15 mouse cellular contexts compared by ENCODE assay signal in genomic region chr4:70012220-70012580, GRCm38 (mm10).
A peak's percentile ranks its signal among the peaks of the same experiment; 100 is the strongest.
DNase-seq lines count a peak whose midpoint lies in the region; ATAC-seq and TF ChIP-seq lines count a peak whose summit lies in the region.
"Had no signal": no experiment of that assay in that cellular context is flagged by ENCODE, and none has a peak within 500 bp of the region (broad histone marks: within the 10 kb centered on the region; RNA-seq: fewer than 3 reads in every experiment).

No protein-coding gene starts in this region.

- no peak for TF ChIP-seq CTCF in forebrain, postnatal 0 days (IDR thresholded peaks at IDR 0.05; ENCODE audit: low read depth)
- no peak for TF ChIP-seq CTCF in midbrain, postnatal 0 days (IDR thresholded peaks at IDR 0.05)

- H3K4me1 ChIP-seq in neural tube, embryonic 11.5 days (ENCODE audit: control insufficient read depth, insufficient read depth, low read length), result no peaks in the 10 kb centered on the region
- H3K4me1 ChIP-seq in forebrain, postnatal 0 days (ENCODE audit: insufficient read depth), result no peaks in the 10 kb centered on the region
- 0 out of 2 replicates have a peak, but pooled peaks cover 2% of the 10 kb centered on the region for H3K4me1 ChIP-seq in hindbrain, embryonic 15.5 days (replicated peaks)
- H3K4me1 ChIP-seq in midbrain, postnatal 0 days (ENCODE audit: insufficient read depth, low read length), result no peaks in the 10 kb centered on the region

- H3K4me2 ChIP-seq in neural tube, embryonic 11.5 days (ENCODE audit: low read depth), result no peak overlapping the region
- no peak overlapping the region for H3K4me2 ChIP-seq in forebrain, postnatal 0 days (ENCODE audit: low read depth)
- no peak overlapping the region for H3K4me2 ChIP-seq in hindbrain, embryonic 15.5 days
- H3K4me2 ChIP-seq in midbrain, postnatal 0 days (ENCODE audit: low read depth, low read length, poor library complexity, severe bottlenecking), result no peak overlapping the region

- peak; percentile 39; the same call in 1 of the 2 replicates for ATAC-seq in neural tube, embryonic 11.5 days (ENCODE audit: insufficient read depth, low FRiP score, low TSS enrichment)
- peak; percentile 66 for ATAC-seq in forebrain, postnatal 0 days
- peak; percentile 45; the same call in 1 of the 2 replicates for ATAC-seq in hindbrain, embryonic 15.5 days (ENCODE audit: low FRiP score, low read depth)
- no peak for ATAC-seq in midbrain, postnatal 0 days (ENCODE audit: low FRiP score)
- ATAC-seq: CD4-positive, CD25-positive, alpha-beta regulatory T cell, adult 4 months had no signal

- no peaks in the 10 kb centered on the region for H3K27me3 ChIP-seq in neural tube, embryonic 11.5 days (ENCODE audit: control insufficient read depth, insufficient read depth, low read length)
- H3K27me3 ChIP-seq in forebrain, postnatal 0 days (ENCODE audit: insufficient read depth, low read length), result no peaks in the 10 kb centered on the region
- H3K27me3 ChIP-seq in hindbrain, embryonic 15.5 days, result no peaks in the 10 kb centered on the region
- H3K27me3 ChIP-seq in midbrain, postnatal 0 days (ENCODE audit: insufficient read depth, low read length), result no peaks in the 10 kb centered on the region

- DNase-seq in neural tube, embryonic 11.5 days (ENCODE audit: low spot score), result no peak
- DNase-seq in neural tube, embryonic 10.5 days (ENCODE audit: extremely low spot score, low spot score), result no peak
- peak; percentile 18 for DNase-seq in forebrain, postnatal 0 days
- DNase-seq in midbrain, postnatal 0 days (ENCODE audit: low spot score), result peak; percentile 16
- DNase-seq in layer of hippocampus, adult 9-10 months (ENCODE audit: low spot score), result no peak
- no peak for DNase-seq in Muller cell, postnatal 12 days (ENCODE audit: inconsistent ontology term)
- DNase-seq: adrenal gland, postnatal 10 days; cerebellum, adult 9-11 months; heart, adult 2 months; lung, postnatal 10 days; thymus, adult 2 months had no signal

- 64% methylated on average over 6 of the region's 6 CpGs for WGBS in neural tube, embryonic 11.5 days
- WGBS in forebrain, postnatal 0 days, result 43% methylated on average over 6 of the region's 6 CpGs
- 41% methylated on average over 6 of the region's 6 CpGs for WGBS in hindbrain, embryonic 15.5 days
- 31% methylated on average over 6 of the region's 6 CpGs for WGBS in midbrain, postnatal 0 days

- no peak overlapping the region for H3K27ac ChIP-seq in neural tube, embryonic 11.5 days (ENCODE audit: low read depth, low read length)
- H3K27ac ChIP-seq in forebrain, postnatal 0 days (ENCODE audit: low read depth, low read length), result no peak overlapping the region
- no peak overlapping the region; the same call in 1 of the 2 replicates for H3K27ac ChIP-seq in hindbrain, embryonic 15.5 days (replicated peaks)
- no peak overlapping the region for H3K27ac ChIP-seq in midbrain, postnatal 0 days (ENCODE audit: low read depth, low read length)
- H3K27ac ChIP-seq: heart, adult 2 months; liver, embryonic 14.5 days had no signal

- H3K4me3 ChIP-seq in neural tube, embryonic 11.5 days (ENCODE audit: low read depth, low read length), result no peak overlapping the region
- no peak overlapping the region for H3K4me3 ChIP-seq in forebrain, postnatal 0 days (ENCODE audit: low read depth, low read length)
- H3K4me3 ChIP-seq in hindbrain, embryonic 15.5 days, result no peak overlapping the region
- H3K4me3 ChIP-seq in midbrain, postnatal 0 days (ENCODE audit: low read depth, low read length), result no peak overlapping the region
- H3K4me3 ChIP-seq: erythroblast, embryonic 14.5 days; heart, adult 2 months had no signal

- no peak overlapping the region for H3K9ac ChIP-seq in neural tube, embryonic 11.5 days (ENCODE audit: low read length)
- H3K9ac ChIP-seq in forebrain, postnatal 0 days, result no peak overlapping the region
- H3K9ac ChIP-seq in hindbrain, embryonic 15.5 days, result no peak overlapping the region
- no peak overlapping the region for H3K9ac ChIP-seq in midbrain, postnatal 0 days (replicated peaks; ENCODE audit: low read length, poor library complexity, severe bottlenecking)
- H3K9ac ChIP-seq: liver, embryonic 14.5 days had no signal

- H3K36me3 ChIP-seq in neural tube, embryonic 11.5 days (ENCODE audit: control insufficient read depth, insufficient read depth, low read length), result no peaks in the 10 kb centered on the region
- H3K36me3 ChIP-seq in forebrain, postnatal 0 days (ENCODE audit: insufficient read depth), result no peaks in the 10 kb centered on the region
- H3K36me3 ChIP-seq in hindbrain, embryonic 15.5 days, result no peaks in the 10 kb centered on the region
- H3K36me3 ChIP-seq in midbrain, postnatal 0 days (ENCODE audit: insufficient read depth, low read length), result no peaks in the 10 kb centered on the region

- no peaks in the 10 kb centered on the region for H3K9me3 ChIP-seq in neural tube, embryonic 11.5 days (ENCODE audit: control insufficient read depth, low read length)
- H3K9me3 ChIP-seq in forebrain, postnatal 0 days (ENCODE audit: low read length), result no peaks in the 10 kb centered on the region
- H3K9me3 ChIP-seq in hindbrain, embryonic 15.5 days, result no peaks in the 10 kb centered on the region
- no peaks in the 10 kb centered on the region for H3K9me3 ChIP-seq in midbrain, postnatal 0 days (ENCODE audit: low read length)

Comparison
In these comparisons a context has a peak if more than half of its experiments do, and no peak if none do; other contexts are left out.
1. DNase-seq: peak in forebrain, postnatal 0 days (single experiment) and midbrain, postnatal 0 days (single experiment); none in neural tube, embryonic 11.5 days (single experiment), neural tube, embryonic 10.5 days (single experiment), layer of hippocampus, adult 9-10 months (single experiment) and Muller cell, postnatal 12 days (single experiment).